Mouse (Mus musculus) lung, adult 2 months (tissue): ENCODE measurements around the gene Ndufc2.

ENCODE experiments used
- CTCF ChIP-seq: fragments of 200-500 bp; IDR thresholded peaks from 2 replicates; pipeline ENCODE4 v1.5.1; 2011; ENCODE audit warnings: mild to moderate bottlenecking, low read length, control low read depth; ENCODE audit not compliant: insufficient read depth
- POLR2A ChIP-seq: fragments of 200-500 bp; IDR thresholded peaks from 2 replicates; pipeline ENCODE4 v1.6.1; 2011; ENCODE audit warnings: low read depth, mild to moderate bottlenecking, control low read depth, low read length, borderline replicate concordance; ENCODE audit errors: extremely low read depth

- no peak for TF ChIP-seq CTCF
- TF ChIP-seq POLR2A: no peak
These were observed 5.4 kb upstream of the Ndufc2 start for GRCm38 (mm10) chr7:97394375-97394774.
